Mouse (Mus musculus) hindbrain, embryonic 12.5 days (tissue): ENCODE results near the gene Pepd. TPM values are rescaled to one million over a fixed set of nuclear protein-coding genes. Genes with fewer than 3 reads are reported as not detected.
"Not testable (repeated sequence)": the region's sequence is repeated elsewhere in the genome, so short reads cannot be mapped to it uniquely, and the experiment has no call there.

Experiments used
- ATAC-seq: fragments of 200-750 bp; cut with Nextera tagmentation; 2 replicates; pipeline ENCODE4 v1.8.0; 2017; ENCODE audit warnings: moderate TSS enrichment; ENCODE audit not compliant: low FRiP score
- H3K27ac ChIP-seq: fragments of 300-500 bp; sonication (generic); 2 replicates; pipeline ENCODE4 v1.5.1; 2016; ENCODE audit warnings: mild to moderate bottlenecking
- H3K27me3 ChIP-seq: fragments of 300-500 bp; sonication (generic); 2 replicates; pipeline ENCODE4 v1.6.1; 2016; ENCODE audit warnings: mild to moderate bottlenecking
- H3K36me3 ChIP-seq: fragments of 300-500 bp; sonication (generic); 2 replicates; pipeline ENCODE4 v1.6.1; 2016; ENCODE audit warnings: mild to moderate bottlenecking
- H3K4me1 ChIP-seq: fragments of 300-500 bp; sonication (generic); 2 replicates; pipeline ENCODE4 v1.6.1; 2016
- H3K4me2 ChIP-seq: fragments of 300-500 bp; sonication (generic); replicated peaks from 2 replicates; pipeline ENCODE4 v1.6.1; 2016; ENCODE audit warnings: mild to moderate bottlenecking
- H3K4me3 ChIP-seq: fragments of 300-500 bp; sonication (generic); 2 replicates; pipeline ENCODE4 v1.5.1; 2016; ENCODE audit warnings: mild to moderate bottlenecking
- H3K9ac ChIP-seq: fragments of 300-500 bp; sonication (generic); 2 replicates; pipeline ENCODE4 v1.6.1; 2016; ENCODE audit warnings: mild to moderate bottlenecking, moderate library complexity
- H3K9me3 ChIP-seq: fragments of 300-500 bp; sonication (generic); replicated peaks from 2 replicates; pipeline ENCODE4 v1.6.1; 2016; ENCODE audit warnings: mild to moderate bottlenecking
- WGBS: fragments of 180-500 bp; shearing (Covaris S2); methylation state at CpG from one replicate; pipeline ENCODE4 v1.1.7; 2016; 5-methylcytosine and 5-hydroxymethylcytosine counted together
- polyA plus RNA-seq: library from polyadenylated mRNA; unstranded; fragments of >200 nt; fragmentation: Nextera tagmentation; extraction: Ambion mirVana; gene quantifications from 2 replicates; pipeline ENCODE4 v1.2.1, GENCODE M21; 2016

Pepd gene
- polyA plus RNA-seq, 1 experiment from 2014 or later: 55.6 TPM

DNA sequence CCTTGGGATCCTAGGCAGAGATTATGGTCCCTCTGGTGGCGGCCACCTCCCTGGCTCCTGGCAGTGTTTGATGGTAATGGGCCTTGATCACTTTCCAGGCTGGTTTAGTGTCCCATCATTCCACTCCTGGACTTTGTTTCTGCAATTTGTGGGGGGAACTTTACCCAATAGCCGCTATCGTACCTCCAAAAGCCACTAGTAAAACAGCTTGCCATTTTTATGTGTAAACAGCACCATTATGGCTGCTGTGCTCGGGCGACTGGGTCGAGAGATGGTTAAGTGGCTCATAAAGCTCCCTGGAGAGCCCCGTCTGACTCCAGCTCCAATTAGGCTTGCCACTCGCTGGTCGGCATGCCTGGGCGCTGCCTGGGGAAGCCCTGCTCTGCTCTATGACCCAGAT is 59.6 kb downstream of the Pepd start:
- peaks cover 31% of the 10 kb centered on the region for H3K4me1 ChIP-seq
- H3K9me3 ChIP-seq: no peaks in the 10 kb centered on the region
- no peak overlapping the region for H3K4me2 ChIP-seq
- H3K27me3 ChIP-seq: no peaks in the 10 kb centered on the region
- H3K27ac ChIP-seq: peak overlapping the region; percentile 5; the same call in 1 of the 2 replicates
- 0 out of 2 replicates have a peak, but pooled peaks cover 3% of the 10 kb centered on the region for H3K36me3 ChIP-seq
- H3K9ac ChIP-seq: no peak overlapping the region
- ATAC-seq: no peak
- no peak overlapping the region for H3K4me3 ChIP-seq
- 71% methylated on average over 10 of the region's 10 CpGs for WGBS

DNA sequence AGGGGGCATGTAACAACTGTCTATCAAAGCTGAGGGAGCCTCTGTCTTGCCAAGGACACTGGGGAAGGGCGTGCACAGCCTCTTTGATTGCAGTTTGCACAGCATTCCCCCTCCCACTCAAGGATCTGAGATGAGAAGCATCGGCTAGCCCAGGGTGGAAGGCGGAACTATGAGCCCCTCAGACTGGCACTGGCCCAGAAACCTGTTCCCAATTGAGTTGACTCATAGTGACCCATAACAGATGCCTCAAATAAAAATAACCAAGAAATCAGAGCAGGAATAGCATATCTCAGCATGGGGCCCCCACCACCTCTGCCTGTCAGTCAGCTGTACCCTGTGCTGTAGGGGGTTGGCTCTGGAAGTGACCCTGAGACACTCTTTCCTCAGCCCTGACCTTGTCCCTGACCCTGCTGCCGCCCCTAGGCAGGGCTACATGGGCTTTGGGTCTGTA is 60.8 kb downstream of the Pepd start:
- H3K9me3 ChIP-seq: no peaks in the 10 kb centered on the region
- H3K9ac ChIP-seq: no peak overlapping the region
- H3K4me3 ChIP-seq: no peak overlapping the region
- no peak for ATAC-seq
- H3K4me2 ChIP-seq: no peak overlapping the region
- peaks cover 26% of the 10 kb centered on the region for H3K4me1 ChIP-seq
- no peaks in the 10 kb centered on the region for H3K27me3 ChIP-seq
- 0 out of 2 replicates have a peak, but pooled peaks cover 3% of the 10 kb centered on the region for H3K36me3 ChIP-seq
- no peak overlapping the region for H3K27ac ChIP-seq
- WGBS: 44% methylated on average over 4 of the region's 4 CpGs

DNA sequence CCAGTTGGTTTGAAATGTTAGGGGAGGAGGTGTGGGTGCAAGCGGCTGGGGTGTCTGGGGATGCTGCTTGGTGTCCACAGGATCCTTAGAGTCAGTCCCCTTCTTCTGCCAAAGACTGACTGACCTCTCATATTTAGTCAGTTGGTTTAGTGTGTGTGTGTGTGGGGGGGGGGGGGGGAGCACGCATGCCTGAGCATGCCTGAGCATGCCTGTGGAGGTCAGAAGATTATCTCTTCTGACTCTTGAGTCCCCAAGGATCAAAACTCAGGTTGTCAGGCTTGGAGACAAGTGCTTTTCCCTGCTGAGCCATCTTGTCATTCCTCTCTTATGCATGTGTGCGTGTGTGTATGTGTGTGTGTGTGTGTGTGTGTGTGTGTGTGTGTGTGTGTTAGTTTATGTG is 61.7 kb downstream of the Pepd start:
- Histone ChIP-seq H3K4me3 (no peak overlapping the region), H3K9me3 (no peaks in the 10 kb centered on the region), H3K4me1 (peaks cover 22% of the 10 kb centered on the region), H3K36me3 (0 out of 2 replicates have a peak, but pooled peaks cover 3% of the 10 kb centered on the region), H3K27ac (no peak overlapping the region), H3K4me2 (no peak overlapping the region), H3K27me3 (no peaks in the 10 kb centered on the region), H3K9ac (no peak overlapping the region)
- ATAC-seq: no peak
- WGBS: 77% methylated on average over 3 of the region's 3 CpGs

DNA sequence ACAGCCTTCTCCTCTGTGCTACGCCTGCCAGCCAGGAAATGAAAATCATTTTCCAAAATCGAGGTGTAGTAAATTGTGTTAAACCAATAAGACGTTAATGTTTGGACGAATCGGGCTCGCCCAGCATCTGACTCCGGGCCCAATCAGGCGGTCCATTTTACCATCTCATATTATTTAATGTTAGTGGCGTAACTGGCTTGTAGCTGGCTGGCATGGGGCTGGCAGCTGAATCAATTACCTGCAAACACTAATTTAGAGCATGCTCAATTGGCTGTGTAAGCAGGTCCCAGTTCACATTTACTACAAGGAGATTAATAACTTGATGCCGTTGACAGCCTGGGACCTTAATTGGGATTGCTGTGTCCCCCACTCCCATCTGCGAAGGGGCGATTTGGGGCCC is 63.7 kb downstream of the Pepd start:
- 84% methylated on average over 12 of the region's 12 CpGs for WGBS

DNA sequence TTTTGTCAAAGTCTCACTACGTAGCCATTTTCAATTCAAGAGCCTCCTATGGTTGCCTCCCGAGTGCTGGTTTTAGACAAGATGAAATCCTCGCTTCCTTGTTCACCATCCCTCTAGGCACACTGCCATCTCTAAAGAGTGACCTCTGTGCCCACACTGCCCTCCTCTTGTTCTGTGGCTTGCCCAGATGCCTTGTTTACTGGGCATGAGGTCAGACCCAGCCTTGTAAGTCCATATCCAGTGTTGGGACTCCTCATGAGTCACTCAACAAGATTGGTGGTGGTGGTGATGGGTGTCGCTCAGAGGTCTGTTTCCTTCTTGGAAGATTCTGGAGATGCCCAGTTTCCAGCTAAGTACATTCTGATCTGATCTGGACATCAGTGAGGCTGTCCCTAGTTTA is 65.2 kb downstream of the Pepd start:
- no peak overlapping the region for H3K27ac ChIP-seq
- no peaks in the 10 kb centered on the region for H3K27me3 ChIP-seq
- no peaks in the 10 kb centered on the region for H3K9me3 ChIP-seq
- no peak overlapping the region for H3K4me3 ChIP-seq
- 91% methylated on average over 4 of the region's 4 CpGs for WGBS
- ATAC-seq: no peak
- H3K4me2 ChIP-seq: no peak overlapping the region
- H3K4me1 ChIP-seq: peaks cover 14% of the 10 kb centered on the region
- H3K9ac ChIP-seq: no peak overlapping the region
- no peaks in the 10 kb centered on the region for H3K36me3 ChIP-seq

More for the DNA sequence above, 63.7 kb downstream of the Pepd start:
- H3K9me3 ChIP-seq: no peaks in the 10 kb centered on the region
- no peak overlapping the region for H3K4me3 ChIP-seq
- H3K4me1 ChIP-seq: peaks cover 22% of the 10 kb centered on the region
- H3K27ac ChIP-seq: no peak overlapping the region
- no peaks in the 10 kb centered on the region for H3K27me3 ChIP-seq
- H3K36me3 ChIP-seq: no peaks in the 10 kb centered on the region
- ATAC-seq: peak; percentile 60; the same call in 1 of the 2 replicates
- H3K9ac ChIP-seq: no peak overlapping the region
- H3K4me2 ChIP-seq: no peak overlapping the region

DNA sequence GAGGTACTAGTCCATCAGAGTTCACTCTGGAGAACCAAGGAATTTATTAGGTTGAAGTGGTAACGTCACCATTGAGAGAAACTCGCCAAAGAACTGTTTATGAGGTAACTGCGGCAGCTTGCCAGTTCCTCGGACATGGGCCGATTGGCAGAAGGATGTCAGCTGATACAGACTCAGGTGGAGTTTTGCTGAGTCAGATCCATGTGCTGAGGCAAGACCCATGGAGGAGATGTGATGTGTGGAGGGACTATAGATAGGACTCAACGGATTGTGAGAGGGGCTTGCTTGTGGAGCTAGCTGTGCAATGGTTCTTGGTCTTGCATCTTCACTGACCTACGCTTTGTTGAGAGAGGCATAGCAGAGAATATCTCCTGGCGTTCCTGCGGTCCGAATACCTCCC is 69.6 kb downstream of the Pepd start:
- H3K27me3 ChIP-seq: no peaks in the 10 kb centered on the region
- H3K27ac ChIP-seq: no peak overlapping the region
- ATAC-seq: no peak
- no peak overlapping the region for H3K9ac ChIP-seq
- 92% methylated on average over 10 of the region's 10 CpGs for WGBS
- H3K4me3 ChIP-seq: no peak overlapping the region
- H3K4me2 ChIP-seq: no peak overlapping the region
- no peaks in the 10 kb centered on the region for H3K36me3 ChIP-seq
- peaks cover 17% of the 10 kb centered on the region for H3K4me1 ChIP-seq
- H3K9me3 ChIP-seq: no peaks in the 10 kb centered on the region

DNA sequence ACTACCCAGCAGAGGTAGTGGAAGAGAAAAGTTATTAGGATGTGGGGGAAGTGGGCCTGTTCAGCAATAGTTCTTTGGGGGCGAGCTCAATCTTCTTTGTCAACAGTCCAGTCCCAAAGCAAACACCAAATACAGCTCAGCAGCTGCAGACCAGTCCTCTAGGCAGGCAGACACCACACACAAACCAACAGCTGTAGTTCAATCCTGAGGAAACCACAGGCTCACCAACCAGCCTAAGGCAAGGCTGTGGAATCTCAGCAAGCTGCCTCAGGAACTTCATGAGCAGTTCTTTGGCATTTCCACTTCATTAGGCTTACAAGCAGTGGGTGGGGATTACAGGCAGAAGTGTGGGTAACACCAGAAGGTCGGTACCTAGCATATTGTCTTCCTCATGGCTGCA is 70.2 kb downstream of the Pepd start:
- not testable (repeated sequence) for H3K4me3 ChIP-seq, H3K36me3 ChIP-seq, H3K4me2 ChIP-seq, H3K27me3 ChIP-seq, H3K9me3 ChIP-seq, H3K9ac ChIP-seq, H3K27ac ChIP-seq, ATAC-seq
- peaks cover 22% of the 10 kb centered on the region for H3K4me1 ChIP-seq
- 89% methylated on average over 2 of the region's 2 CpGs for WGBS

DNA sequence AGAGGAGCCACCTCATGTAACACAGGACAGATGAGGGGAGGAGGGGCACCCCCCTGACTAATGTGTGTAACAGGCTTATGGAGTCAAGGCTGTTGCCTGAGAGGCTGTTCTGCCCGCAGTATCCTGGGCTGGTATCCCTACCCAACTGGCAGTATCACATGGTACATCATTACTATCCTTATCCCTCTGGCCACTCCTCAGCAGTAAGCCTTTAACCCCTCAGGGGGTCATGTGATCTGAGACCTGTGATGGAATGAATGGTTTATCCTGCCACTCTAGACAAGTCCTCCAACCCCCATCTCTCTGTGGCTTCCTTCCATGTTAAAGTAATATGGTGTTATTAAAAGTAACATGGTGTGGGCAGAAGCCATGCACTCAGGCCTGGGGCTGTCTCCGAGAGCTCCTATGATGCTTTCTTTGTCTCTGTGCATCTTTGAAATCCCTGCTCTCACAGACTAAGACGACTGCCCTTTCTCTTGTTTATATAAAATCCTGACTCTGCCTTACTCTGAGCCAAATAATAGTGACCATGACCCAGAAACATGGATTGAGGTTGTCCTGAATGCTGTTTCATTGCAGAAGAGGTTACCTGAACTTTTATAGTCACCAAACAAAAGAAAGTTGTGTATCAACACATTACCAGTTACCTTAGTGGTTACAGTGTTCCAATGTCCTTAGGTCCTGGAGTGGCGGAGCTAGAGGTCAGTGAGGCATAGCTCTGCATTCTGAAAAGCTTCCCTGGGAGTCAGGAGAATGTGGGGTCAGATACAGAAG is 71.7 kb downstream of the Pepd start:
- no peak overlapping the region for H3K9ac ChIP-seq
- no peak for ATAC-seq
- H3K36me3 ChIP-seq: no peaks in the 10 kb centered on the region
- no peaks in the 10 kb centered on the region for H3K27me3 ChIP-seq
- H3K9me3 ChIP-seq: no peaks in the 10 kb centered on the region
- no peak overlapping the region for H3K4me2 ChIP-seq
- peaks cover 30% of the 10 kb centered on the region for H3K4me1 ChIP-seq
- 76% methylated on average over 4 of the region's 4 CpGs for WGBS
- no peak overlapping the region for H3K4me3 ChIP-seq
- H3K27ac ChIP-seq: no peak overlapping the region

DNA sequence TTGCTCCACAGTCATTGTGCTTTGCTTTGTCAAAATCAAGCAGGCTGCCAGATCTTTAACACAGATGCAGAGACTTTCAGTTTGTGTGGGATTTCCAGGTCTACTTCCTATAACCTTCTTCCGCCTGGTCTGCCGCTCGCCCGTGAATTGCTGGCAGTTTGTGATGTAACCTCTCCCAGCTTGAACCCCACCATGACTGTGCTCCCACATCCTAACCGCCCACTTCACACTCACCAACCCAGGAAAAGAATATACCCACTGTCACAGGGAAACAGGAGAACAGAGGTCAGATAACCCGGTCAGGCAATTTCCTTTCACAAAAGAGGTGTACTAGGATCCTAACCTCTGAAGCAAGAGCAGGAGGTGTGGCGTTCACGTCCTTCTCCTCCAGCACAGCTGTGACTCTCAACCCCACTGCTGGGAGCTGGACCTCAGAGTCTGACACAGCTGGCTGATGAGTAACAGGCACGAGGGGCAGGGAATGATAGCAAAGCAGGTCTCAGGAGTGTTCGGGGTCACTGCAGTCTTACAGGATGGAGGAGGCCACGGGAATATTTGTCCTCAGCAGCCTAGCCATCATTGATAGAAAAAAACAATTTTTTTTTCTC is 72.5 kb downstream of the Pepd start:
- H3K4me1 ChIP-seq: peaks cover 30% of the 10 kb centered on the region
- no peaks in the 10 kb centered on the region for H3K36me3 ChIP-seq
- H3K9me3 ChIP-seq: no peaks in the 10 kb centered on the region
- H3K9ac ChIP-seq: no peak overlapping the region
- no peak overlapping the region for H3K27ac ChIP-seq
- no peak overlapping the region for H3K4me2 ChIP-seq
- no peak for ATAC-seq
- no peak overlapping the region for H3K4me3 ChIP-seq
- 60% methylated on average over 11 of the region's 11 CpGs for WGBS
- H3K27me3 ChIP-seq: no peaks in the 10 kb centered on the region

DNA sequence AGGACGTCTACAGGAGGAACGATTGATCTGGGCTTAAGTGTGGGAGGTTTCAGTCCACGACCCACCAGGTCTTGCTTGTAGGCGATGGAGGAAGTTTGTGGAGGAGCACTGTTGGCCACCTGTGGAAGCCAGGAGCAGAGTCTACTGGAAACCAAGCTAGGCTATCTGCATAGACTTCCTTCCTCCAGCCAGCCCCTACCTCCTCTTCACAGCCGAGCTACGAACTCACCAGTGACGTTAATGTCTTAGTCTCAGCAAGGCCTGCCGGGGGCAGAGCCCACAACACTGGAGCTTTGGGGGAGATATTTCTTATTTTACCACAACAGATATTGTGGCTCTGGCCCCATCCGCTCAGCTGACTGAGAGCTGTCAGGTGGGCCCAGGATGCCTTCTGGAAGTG is 73.0 kb downstream of the Pepd start:
- WGBS: 79% methylated on average over 9 of the region's 9 CpGs
- Histone ChIP-seq H3K9ac (no peak overlapping the region), H3K36me3 (no peaks in the 10 kb centered on the region), H3K4me3 (no peak overlapping the region), H3K27me3 (no peaks in the 10 kb centered on the region), H3K9me3 (no peaks in the 10 kb centered on the region), H3K4me1 (peaks cover 30% of the 10 kb centered on the region), H3K27ac (no peak overlapping the region), H3K4me2 (no peak overlapping the region)
- no peak for ATAC-seq

DNA sequence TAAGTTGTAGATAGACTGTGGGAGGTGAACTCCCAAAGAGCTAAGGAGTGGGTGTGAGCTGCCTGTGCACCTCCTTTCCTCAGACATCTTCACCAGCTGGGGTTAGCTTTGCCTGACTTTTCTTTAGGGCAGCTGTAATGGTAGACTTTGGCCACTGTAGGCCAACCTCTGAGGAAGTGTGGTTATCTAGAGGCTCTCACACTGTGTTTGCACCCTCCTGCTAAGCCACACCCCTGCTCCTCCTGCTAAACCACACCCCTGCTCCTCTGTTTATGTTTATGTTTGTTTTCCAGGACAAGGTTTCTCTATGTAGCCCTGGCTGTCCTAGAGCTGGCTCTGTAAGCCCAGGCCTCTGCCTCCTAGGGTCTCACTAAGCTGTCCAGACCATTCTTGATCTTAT is 73.5 kb downstream of the Pepd start:
- H3K36me3 ChIP-seq: no peaks in the 10 kb centered on the region

DNA sequence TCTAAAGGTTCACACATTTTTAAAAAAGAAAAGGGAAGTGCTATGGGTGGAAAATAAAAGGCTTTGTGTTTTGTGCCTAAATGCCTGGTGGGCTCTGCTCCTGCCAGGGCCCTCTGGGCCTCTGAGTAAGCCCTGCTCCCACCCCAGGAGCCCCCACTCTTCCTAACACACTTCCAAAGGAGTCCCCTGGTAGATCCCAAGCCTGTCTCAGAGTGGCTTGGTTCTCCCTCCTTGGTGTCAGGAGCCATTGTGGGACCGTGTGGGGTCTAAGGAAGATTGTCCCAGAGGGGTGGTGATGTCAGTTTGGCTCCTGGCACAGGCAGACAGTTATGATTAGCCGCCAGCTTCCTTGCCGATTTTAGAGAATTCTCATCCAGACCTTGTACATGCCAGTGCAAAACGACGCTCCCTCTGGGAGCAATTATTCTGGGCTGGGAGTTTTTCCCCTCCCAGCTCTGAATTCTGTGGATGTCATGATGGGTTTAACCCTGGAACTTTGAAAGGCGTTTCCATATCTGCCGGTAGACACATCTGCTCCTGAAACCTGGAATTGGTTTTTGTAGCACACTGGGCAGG is 74.5 kb downstream of the Pepd start:
- no peaks in the 10 kb centered on the region for H3K27me3 ChIP-seq
- H3K27ac ChIP-seq: no peak overlapping the region
- WGBS: 51% methylated on average over 7 of the region's 7 CpGs
- H3K4me1 ChIP-seq: peaks cover 30% of the 10 kb centered on the region
- no peak overlapping the region for H3K4me3 ChIP-seq
- H3K4me2 ChIP-seq: no peak overlapping the region
- H3K9me3 ChIP-seq: no peaks in the 10 kb centered on the region
- 0 out of 2 replicates have a peak, but pooled peaks have one; percentile 12 for ATAC-seq
- no peaks in the 10 kb centered on the region for H3K36me3 ChIP-seq
- H3K9ac ChIP-seq: no peak overlapping the region

More for the DNA sequence above, 73.5 kb downstream of the Pepd start:
- 0 out of 2 replicates have a peak, but pooled peaks have one; percentile 24 for ATAC-seq
- H3K4me2 ChIP-seq: no peak overlapping the region
- no peak overlapping the region for H3K9ac ChIP-seq
- H3K9me3 ChIP-seq: no peaks in the 10 kb centered on the region
- H3K4me1 ChIP-seq: peaks cover 30% of the 10 kb centered on the region
- H3K27me3 ChIP-seq: no peaks in the 10 kb centered on the region
- H3K4me3 ChIP-seq: no peak overlapping the region
- H3K27ac ChIP-seq: no peak overlapping the region
